Mouse (Mus musculus) forebrain, embryonic 10.5 days (tissue): ENCODE results near the gene Otulinl. TPM values are rescaled to one million over a fixed set of nuclear protein-coding genes. Genes with fewer than 3 reads are reported as not detected.
A peak's percentile ranks its signal among the peaks of the same experiment; 100 is the strongest.

Experiments
- DNase-seq: peaks from one replicate; pipeline ENCODE4 v3.0.0-alpha.2; 2017; ENCODE audit warnings: low spot score; ENCODE audit errors: extremely low spot score
- H3K27ac ChIP-seq: fragments of 300-500 bp; sonication (generic); 2 replicates; pipeline ENCODE4 v1.5.1; 2016; ENCODE audit warnings: mild to moderate bottlenecking
- H3K27me3 ChIP-seq: fragments of 300-500 bp; sonication (generic); 2 replicates; pipeline ENCODE4 v1.6.1; 2016; ENCODE audit warnings: mild to moderate bottlenecking; ENCODE audit not compliant: poor library complexity, severe bottlenecking
- H3K36me3 ChIP-seq: fragments of 300-500 bp; sonication (generic); replicated peaks from 2 replicates; pipeline ENCODE4 v1.6.1; 2016; ENCODE audit warnings: mild to moderate bottlenecking, moderate library complexity
- H3K4me1 ChIP-seq: fragments of 300-500 bp; sonication (generic); 2 replicates; pipeline ENCODE4 v1.6.1; 2016
- H3K4me3 ChIP-seq: fragments of 300-500 bp; sonication (generic); 2 replicates; pipeline ENCODE4 v1.5.1; 2016; ENCODE audit warnings: mild to moderate bottlenecking, moderate library complexity
- H3K9me3 ChIP-seq: fragments of 300-500 bp; sonication (generic); 2 replicates; pipeline ENCODE4 v1.6.1; 2016; ENCODE audit warnings: mild to moderate bottlenecking, moderate library complexity
- WGBS: fragments of 180-500 bp; shearing (Covaris S2); methylation state at CpG from one replicate; pipeline ENCODE4 v1.1.7; 2016; 5-methylcytosine and 5-hydroxymethylcytosine counted together
- polyA plus RNA-seq: library from polyadenylated mRNA; unstranded; fragments of >200 nt; fragmentation: Nextera tagmentation; extraction: Ambion mirVana; gene quantifications from 2 replicates; pipeline ENCODE4 v1.2.1, GENCODE M21; 2016

Otulinl gene
- polyA plus RNA-seq, 1 experiment from 2014 or later = 7.7 TPM

DNA sequence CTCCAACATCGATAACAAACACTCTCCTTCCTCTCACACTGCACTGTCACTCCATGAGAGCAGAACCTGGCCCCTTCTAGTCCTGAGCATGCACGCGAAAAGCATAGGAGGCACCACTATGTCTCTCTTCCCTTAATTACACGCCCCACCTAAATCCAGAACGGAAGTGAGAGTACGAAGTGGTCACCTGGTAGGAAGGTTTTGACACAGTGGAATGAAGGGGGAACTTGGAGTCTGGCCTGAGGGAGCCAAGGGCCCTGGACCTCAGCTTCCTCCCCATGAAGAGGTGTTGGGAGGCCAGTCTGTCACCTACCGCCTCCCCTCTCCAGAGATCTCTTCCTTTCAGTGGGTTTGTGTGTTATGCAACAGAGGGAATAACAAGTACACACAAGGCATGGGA, 6.3 kb downstream of the Otulinl start:
- DNase-seq = no peak
- Histone ChIP-seq H3K4me1 (peaks cover 34% of the 10 kb centered on the region), H3K4me3 (no peak overlapping the region), H3K27ac (no peak overlapping the region), H3K9me3 (no peaks in the 10 kb centered on the region), H3K36me3 (no peaks in the 10 kb centered on the region), H3K27me3 (peaks cover 6% of the 10 kb centered on the region)
- 94% methylated on average over 7 of the region's 7 CpGs for WGBS

DNA sequence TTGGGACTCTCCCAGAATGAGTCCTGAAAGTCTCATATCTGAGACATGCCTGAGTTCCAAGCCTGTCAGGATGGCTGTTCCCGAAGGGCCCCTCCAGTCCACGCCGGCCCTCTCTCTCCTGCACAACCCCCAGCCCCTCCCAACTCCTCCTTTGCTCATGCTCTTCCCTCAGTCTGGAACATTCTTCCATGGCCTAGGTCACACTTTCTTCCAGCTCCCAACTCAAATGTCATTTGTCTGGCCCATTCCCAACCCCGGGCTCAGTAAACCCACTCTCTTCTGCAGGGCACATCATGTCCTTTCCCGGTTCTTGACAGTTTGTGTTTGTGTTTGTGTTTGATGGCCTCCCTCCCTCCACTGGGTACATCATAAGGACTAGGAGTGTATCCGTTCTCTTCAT, 7.3 kb downstream of the Otulinl start:
- 90% methylated on average over 6 of the region's 6 CpGs for WGBS
- H3K27ac ChIP-seq = no peak overlapping the region
- H3K4me3 ChIP-seq = no peak overlapping the region
- no peaks in the 10 kb centered on the region for H3K36me3 ChIP-seq
- no peak for DNase-seq
- H3K9me3 ChIP-seq = no peaks in the 10 kb centered on the region
- 0 out of 2 replicates have a peak, but pooled peaks cover 4% of the 10 kb centered on the region for H3K27me3 ChIP-seq
- H3K4me1 ChIP-seq = peaks cover 37% of the 10 kb centered on the region

- Histone ChIP-seq H3K4me1 (peaks cover 41% of the 10 kb centered on the region), H3K4me3 (no peak overlapping the region), H3K27me3 (no peaks in the 10 kb centered on the region), H3K9me3 (no peaks in the 10 kb centered on the region), H3K36me3 (no peaks in the 10 kb centered on the region), H3K27ac (no peak overlapping the region)
- WGBS = 90% methylated on average over 6 of the region's 6 CpGs
- no peak for DNase-seq
Measured at GRCm38 (mm10) chr15:27673151-27673550, 8.2 kb downstream of the Otulinl start.

GRCm38 (mm10) chr15:27672259-27672658, 9.1 kb downstream of the Otulinl start:
- DNase-seq = no peak
- Histone ChIP-seq H3K4me1 (peaks cover 46% of the 10 kb centered on the region), H3K27me3 (no peaks in the 10 kb centered on the region), H3K4me3 (no peak overlapping the region), H3K27ac (peak overlapping the region; percentile 63; the same call in 1 of the 2 replicates), H3K36me3 (no peaks in the 10 kb centered on the region), H3K9me3 (no peaks in the 10 kb centered on the region)
- WGBS = 44% methylated on average over 8 of the region's 8 CpGs

- H3K4me1 ChIP-seq = peaks cover 48% of the 10 kb centered on the region
- no peak overlapping the region for H3K4me3 ChIP-seq
- peak overlapping the region; percentile 63 for H3K27ac ChIP-seq
- 93% methylated on average over 10 of the region's 10 CpGs for WGBS
- no peaks in the 10 kb centered on the region for H3K9me3 ChIP-seq
- no peaks in the 10 kb centered on the region for H3K27me3 ChIP-seq
- no peak for DNase-seq
- H3K36me3 ChIP-seq = no peaks in the 10 kb centered on the region
Measured at GRCm38 (mm10) chr15:27671612-27672245, 9.7 kb downstream of the Otulinl start.

DNA sequence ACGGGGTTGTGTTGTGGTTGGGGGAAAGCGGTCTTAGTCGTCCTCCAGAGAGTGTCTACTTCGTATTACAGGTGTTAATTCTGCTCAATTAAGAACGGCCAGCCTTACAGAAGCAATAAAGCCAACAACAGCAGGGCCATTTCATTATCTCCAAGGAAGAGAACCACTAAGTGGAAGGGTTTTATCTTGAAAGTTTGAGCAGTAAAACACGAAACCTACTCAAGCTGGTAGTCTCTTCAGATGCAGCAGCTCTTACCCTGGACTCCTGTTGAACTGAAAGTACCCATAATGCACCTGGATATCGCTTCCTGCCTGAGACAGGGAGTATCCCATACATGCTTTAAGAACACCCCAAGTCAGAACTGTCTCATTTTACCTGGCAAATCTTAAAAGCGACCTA, 10.7 kb downstream of the Otulinl start:
- Histone ChIP-seq H3K4me3 (no peak overlapping the region), H3K27ac (no peak overlapping the region), H3K9me3 (no peaks in the 10 kb centered on the region), H3K27me3 (no peaks in the 10 kb centered on the region), H3K36me3 (no peaks in the 10 kb centered on the region), H3K4me1 (peaks cover 39% of the 10 kb centered on the region)
- DNase-seq = no peak
- 90% methylated on average over 8 of the region's 8 CpGs for WGBS

DNA sequence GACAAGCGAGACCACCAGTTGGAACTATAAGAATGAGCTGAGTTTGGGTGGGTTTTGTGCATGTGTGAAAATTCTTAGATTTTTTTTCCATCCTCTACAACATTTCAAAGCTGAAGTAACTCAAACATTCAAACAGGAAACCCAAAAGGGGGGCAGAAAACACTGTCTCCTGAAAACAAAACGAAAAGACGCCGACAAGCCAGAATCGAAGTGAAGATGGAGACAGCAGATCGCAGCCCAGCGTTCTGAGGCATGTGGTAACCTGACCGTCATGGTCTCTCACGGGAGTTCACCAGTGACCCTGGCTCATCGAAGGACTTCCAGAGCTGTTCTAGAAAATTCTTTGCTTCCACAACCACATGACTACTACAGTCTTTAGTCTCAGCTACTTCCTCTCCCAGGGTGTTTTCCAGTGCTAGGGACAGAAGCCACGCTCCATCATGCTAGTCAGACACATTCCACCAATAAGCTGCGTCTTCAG, 11.4 kb downstream of the Otulinl start:
- Histone ChIP-seq H3K27me3 (no peaks in the 10 kb centered on the region), H3K4me3 (no peak overlapping the region), H3K4me1 (peaks cover 44% of the 10 kb centered on the region), H3K27ac (no peak overlapping the region), H3K36me3 (no peaks in the 10 kb centered on the region), H3K9me3 (no peaks in the 10 kb centered on the region)
- 95% methylated on average over 12 of the region's 12 CpGs for WGBS
- no peak for DNase-seq

GRCm38 (mm10) chr15:27669276-27669675, 12.1 kb downstream of the Otulinl start:
- no peaks in the 10 kb centered on the region for H3K36me3 ChIP-seq
- no peak for DNase-seq
- no peaks in the 10 kb centered on the region for H3K9me3 ChIP-seq
- no peak overlapping the region for H3K27ac ChIP-seq
- peaks cover 44% of the 10 kb centered on the region for H3K4me1 ChIP-seq
- no peaks in the 10 kb centered on the region for H3K27me3 ChIP-seq
- H3K4me3 ChIP-seq = no peak overlapping the region
- WGBS = 85% methylated on average over 4 of the region's 4 CpGs

- WGBS = 94% methylated on average over 7 of the region's 7 CpGs
- Histone ChIP-seq H3K4me3 (no peak overlapping the region), H3K27me3 (no peaks in the 10 kb centered on the region), H3K9me3 (no peaks in the 10 kb centered on the region), H3K36me3 (no peaks in the 10 kb centered on the region), H3K4me1 (peaks cover 41% of the 10 kb centered on the region), H3K27ac (no peak overlapping the region)
- DNase-seq = no peak
Measured at GRCm38 (mm10) chr15:27668557-27668956, 12.8 kb downstream of the Otulinl start.

GRCm38 (mm10) chr15:27668001-27668461, 13.3 kb downstream of the Otulinl start:
- Histone ChIP-seq H3K27me3 (no peaks in the 10 kb centered on the region), H3K36me3 (no peaks in the 10 kb centered on the region), H3K4me3 (no peak overlapping the region), H3K9me3 (no peaks in the 10 kb centered on the region), H3K4me1 (peaks cover 36% of the 10 kb centered on the region), H3K27ac (no peak overlapping the region)
- no peak for DNase-seq
- 78% methylated on average over 9 of the region's 9 CpGs for WGBS

GRCm38 (mm10) chr15:27666911-27667539, 14.4 kb downstream of the Otulinl start:
- Histone ChIP-seq H3K9me3 (no peaks in the 10 kb centered on the region), H3K27me3 (no peaks in the 10 kb centered on the region), H3K36me3 (no peaks in the 10 kb centered on the region), H3K4me3 (no peak overlapping the region), H3K4me1 (peaks cover 26% of the 10 kb centered on the region), H3K27ac (no peak overlapping the region)
- DNase-seq = no peak
- 71% methylated on average over 9 of the region's 9 CpGs for WGBS

DNA sequence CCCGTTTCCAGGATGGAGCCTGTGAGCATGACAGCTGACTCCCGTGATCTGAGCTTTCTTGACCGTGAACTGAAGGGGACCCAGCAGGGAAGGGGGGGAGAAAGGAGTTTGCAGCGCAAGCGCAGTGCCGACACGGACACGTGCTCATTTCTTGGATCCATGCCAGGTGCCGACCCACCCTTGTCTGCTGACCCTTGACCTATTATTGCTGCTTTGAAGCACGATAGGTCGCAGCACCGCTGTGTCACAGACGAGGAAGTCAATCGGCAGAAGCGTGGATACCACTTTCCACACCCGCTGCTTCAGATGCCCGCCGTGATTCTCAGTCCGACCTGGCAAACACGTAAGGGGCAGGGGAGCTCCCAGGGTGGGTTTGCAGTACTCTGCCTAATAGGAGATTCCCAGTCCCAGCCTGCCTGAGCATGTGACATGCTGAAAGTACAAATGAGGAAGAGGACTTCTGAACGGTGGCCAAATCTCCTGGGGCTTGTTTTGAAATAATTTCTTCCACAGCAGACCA, 15.9 kb downstream of the Otulinl start:
- no peak overlapping the region for H3K4me3 ChIP-seq
- no peak overlapping the region for H3K27ac ChIP-seq
- WGBS = 81% methylated on average over 21 of the region's 21 CpGs
- no peaks in the 10 kb centered on the region for H3K36me3 ChIP-seq
- H3K27me3 ChIP-seq = no peaks in the 10 kb centered on the region
- peaks cover 21% of the 10 kb centered on the region for H3K4me1 ChIP-seq
- H3K9me3 ChIP-seq = no peaks in the 10 kb centered on the region
- no peak for DNase-seq

DNA sequence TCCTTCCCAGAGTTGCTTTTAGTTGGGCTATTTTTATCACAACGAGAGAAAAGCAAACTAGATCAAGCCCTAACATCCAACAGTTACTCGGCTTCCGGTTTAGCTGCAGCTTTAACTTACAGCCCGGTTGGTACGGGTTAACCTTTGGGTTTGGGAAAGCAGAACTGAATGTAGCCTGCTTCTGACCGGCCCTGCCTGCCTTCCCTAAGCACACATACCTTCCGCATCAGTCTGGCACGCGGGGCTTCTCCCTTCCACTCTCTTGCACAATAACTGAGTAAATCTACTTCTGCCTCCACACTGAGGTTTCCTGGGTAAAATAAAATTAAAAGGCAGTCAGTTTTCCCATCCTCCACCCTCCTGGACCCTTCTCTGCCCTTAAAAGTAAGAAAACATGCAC, 17.3 kb downstream of the Otulinl start:
- 93% methylated on average over 9 of the region's 9 CpGs for WGBS
- Histone ChIP-seq H3K4me1 (peaks cover 18% of the 10 kb centered on the region), H3K27ac (no peak overlapping the region), H3K4me3 (no peak overlapping the region), H3K9me3 (no peaks in the 10 kb centered on the region), H3K36me3 (no peaks in the 10 kb centered on the region), H3K27me3 (no peaks in the 10 kb centered on the region)
- DNase-seq = no peak
